In the genomic region with DNA sequence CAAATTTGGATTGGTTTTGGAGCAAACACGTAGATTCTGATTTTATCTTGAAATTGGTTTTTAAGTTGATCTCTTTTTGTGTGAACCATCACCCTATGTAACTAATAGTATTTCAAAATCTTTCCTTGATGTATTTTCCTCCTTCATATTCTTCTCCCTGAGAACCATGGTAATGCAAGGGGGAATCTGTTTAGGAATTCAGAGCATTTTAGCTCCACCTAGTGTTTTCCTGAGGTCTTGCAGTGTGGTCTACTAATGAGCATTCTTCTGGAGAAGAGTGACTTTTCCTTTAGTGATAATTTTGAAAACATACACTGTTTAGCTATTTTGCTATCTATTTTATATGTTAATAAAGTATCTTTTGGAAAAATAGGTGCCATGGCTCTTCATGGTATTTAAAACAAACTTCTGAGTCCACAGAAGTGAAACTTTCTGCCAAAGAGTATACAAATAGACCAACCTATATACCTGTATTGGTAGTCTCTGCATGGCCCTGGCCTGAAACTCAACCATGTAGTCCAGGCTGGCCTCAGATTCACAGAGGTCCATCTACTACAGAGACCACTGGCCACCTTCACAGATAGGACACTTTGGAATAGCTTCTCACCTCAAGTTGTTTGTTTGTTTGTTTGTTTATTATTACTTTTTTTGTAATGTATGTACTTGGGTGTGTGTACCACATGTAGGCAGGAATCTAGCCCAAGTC, we compare ENCODE assay signal across 8 mouse cellular contexts.
A peak's percentile ranks its signal among the peaks of the same experiment; 100 is the strongest.
DNase-seq lines count a peak whose midpoint lies in the region; ATAC-seq and TF ChIP-seq lines count a peak whose summit lies in the region.

No protein-coding gene starts in this region.

- no peak overlapping the region for H3K27ac ChIP-seq in heart, adult 2 months
- no peak overlapping the region for H3K27ac ChIP-seq in heart, embryonic 12.5 days (ENCODE audit: poor library complexity, severe bottlenecking)
- H3K27ac ChIP-seq in ES-Bruce4 (ENCODE audit: insufficient read depth, low read length), result no peak overlapping the region
- no peak overlapping the region for H3K27ac ChIP-seq in hindbrain, embryonic 16.5 days (ENCODE audit: low read depth, low read length)
- no peak overlapping the region for H3K27ac ChIP-seq in lung, postnatal 0 days (ENCODE audit: low read length)

- no peak for TF ChIP-seq POLR2A in heart, adult 2 months (IDR thresholded peaks at IDR 0.05; ENCODE audit: insufficient read depth, low read depth, low read length)
- no peak for TF ChIP-seq POLR2A in ES-Bruce4 (IDR thresholded peaks at IDR 0.05; ENCODE audit: insufficient read depth, low read length)

- no peak overlapping the region for H3K4me2 ChIP-seq in heart, embryonic 12.5 days
- H3K4me2 ChIP-seq in hindbrain, embryonic 16.5 days (ENCODE audit: low read length), result no peak overlapping the region
- no peak overlapping the region for H3K4me2 ChIP-seq in lung, postnatal 0 days (replicated peaks; ENCODE audit: low read depth, low read length)

- intact Hi-C loops in heart, adult 2 months (cut with DNase I), result loop anchor here (1.0 to 10.0 kb wide), 3 partner anchors 148 to 374 kb away; partner anchors contain the start of gene Dact2

- no peak for DNase-seq in heart, adult 2 months
- peak; percentile 84 for DNase-seq in cerebellum, adult 9-10 months
- peak; percentile 81 for DNase-seq in lung, postnatal 0 days (ENCODE audit: low spot score)
- DNase-seq in ovary, postnatal 36 days (ENCODE audit: low spot score), result no peak

- no peak for ATAC-seq in heart, embryonic 12.5 days (ENCODE audit: insufficient number of reproducible peaks, low FRiP score)
- ATAC-seq in hindbrain, embryonic 16.5 days, result peak; percentile 55
- ATAC-seq in lung, postnatal 0 days, result no peak
- ATAC-seq in monocyte, adult 5-6 weeks (replicated peaks; ENCODE audit: insufficient number of reproducible peaks, low FRiP score, low TSS enrichment, poor library complexity, severe bottlenecking), result no peak

- no peaks in the 10 kb centered on the region for H3K27me3 ChIP-seq in heart, adult 2 months (ENCODE audit: control insufficient read depth, insufficient read depth, low read length)
- no peaks in the 10 kb centered on the region for H3K27me3 ChIP-seq in heart, embryonic 12.5 days (replicated peaks)
- no peaks in the 10 kb centered on the region for H3K27me3 ChIP-seq in ES-Bruce4 (ENCODE audit: control insufficient read depth, insufficient read depth, low read length, poor library complexity, severe bottlenecking)
- no peaks in the 10 kb centered on the region for H3K27me3 ChIP-seq in hindbrain, embryonic 16.5 days (replicated peaks; ENCODE audit: control insufficient read depth, insufficient read depth, low read length)
- no peaks in the 10 kb centered on the region for H3K27me3 ChIP-seq in lung, postnatal 0 days (replicated peaks; ENCODE audit: insufficient read depth, low read length)

- 83% methylated on average over 1 of the region's 1 CpGs for WGBS in heart, adult 2 months
- 83% methylated on average over 1 of the region's 1 CpGs for WGBS in heart, embryonic 12.5 days
- WGBS in hindbrain, embryonic 16.5 days, result 81% methylated on average over 1 of the region's 1 CpGs
- WGBS in lung, postnatal 0 days, result 85% methylated on average over 1 of the region's 1 CpGs

- H3K79me2 ChIP-seq in heart, adult 2 months (replicated peaks; ENCODE audit: control insufficient read depth, insufficient read depth, low read length), result no peaks in the 10 kb centered on the region

- TF ChIP-seq EP300 in heart, adult 2 months (IDR thresholded peaks at IDR 0.05; ENCODE audit: insufficient read depth, low read depth, low read length), result no peak
- TF ChIP-seq EP300 in ES-Bruce4 (IDR thresholded peaks at IDR 0.05; ENCODE audit: insufficient read depth, low read depth, low read length), result no peak
- TF ChIP-seq EP300 in lung, postnatal 0 days (IDR thresholded peaks at IDR 0.05), result peak; percentile 23; the same call in 1 of the 2 replicates

- no peaks in the 10 kb centered on the region for H3K9me3 ChIP-seq in heart, embryonic 12.5 days (replicated peaks)
- 0 out of 2 replicates have a peak, but pooled peaks cover 8% of the 10 kb centered on the region for H3K9me3 ChIP-seq in ES-Bruce4 (replicated peaks; ENCODE audit: control insufficient read depth, insufficient read depth, low read length, poor library complexity, severe bottlenecking)
- no peaks in the 10 kb centered on the region for H3K9me3 ChIP-seq in hindbrain, embryonic 16.5 days (ENCODE audit: control insufficient read depth, low read length)
- H3K9me3 ChIP-seq in lung, postnatal 0 days (ENCODE audit: low read length), result no peaks in the 10 kb centered on the region

- peaks cover under 1% of the 10 kb centered on the region; the same call in 1 of the 2 replicates for H3K36me3 ChIP-seq in heart, adult 2 months (ENCODE audit: control insufficient read depth, insufficient read depth, low read length)
- H3K36me3 ChIP-seq in heart, embryonic 12.5 days, result peaks cover 52% of the 10 kb centered on the region
- peaks cover 31% of the 10 kb centered on the region for H3K36me3 ChIP-seq in ES-Bruce4 (ENCODE audit: control insufficient read depth, insufficient read depth, low read length, poor library complexity, severe bottlenecking)
- peaks cover 22% of the 10 kb centered on the region for H3K36me3 ChIP-seq in hindbrain, embryonic 16.5 days (ENCODE audit: control insufficient read depth, insufficient read depth, low read length)
- H3K36me3 ChIP-seq in lung, postnatal 0 days (ENCODE audit: insufficient read depth, low read length), result peaks cover 28% of the 10 kb centered on the region

- H3K4me3 ChIP-seq in heart, adult 2 months, result no peak overlapping the region
- no peak overlapping the region for H3K4me3 ChIP-seq in heart, embryonic 12.5 days
- no peak overlapping the region for H3K4me3 ChIP-seq in ES-Bruce4 (ENCODE audit: low read depth, low read length)
- H3K4me3 ChIP-seq in hindbrain, embryonic 16.5 days (ENCODE audit: low read length), result no peak overlapping the region
- no peak overlapping the region for H3K4me3 ChIP-seq in lung, postnatal 0 days (ENCODE audit: low read depth, low read length)

- no peaks in the 10 kb centered on the region for H3K4me1 ChIP-seq in heart, adult 2 months (ENCODE audit: control insufficient read depth, insufficient read depth, low read length)
- H3K4me1 ChIP-seq in heart, embryonic 12.5 days (replicated peaks), result no peaks in the 10 kb centered on the region
- no peaks in the 10 kb centered on the region for H3K4me1 ChIP-seq in ES-Bruce4 (ENCODE audit: control insufficient read depth, insufficient read depth, low read length)
- no peaks in the 10 kb centered on the region for H3K4me1 ChIP-seq in hindbrain, embryonic 16.5 days (ENCODE audit: control insufficient read depth, insufficient read depth, low read depth, low read length)
- H3K4me1 ChIP-seq in lung, postnatal 0 days (ENCODE audit: insufficient read depth, low read depth, low read length), result no peaks in the 10 kb centered on the region

- TF ChIP-seq CTCF in heart, adult 2 months (IDR thresholded peaks at IDR 0.05), result peak; percentile 96
- TF ChIP-seq CTCF in ES-Bruce4 (IDR thresholded peaks at IDR 0.05; ENCODE audit: low read depth, low read length), result peak; percentile 4
- peak; percentile 90 for TF ChIP-seq CTCF in lung, postnatal 0 days (IDR thresholded peaks at IDR 0.05)

- H3K9ac ChIP-seq in heart, adult 2 months (ENCODE audit: low read depth, low read length), result no peak overlapping the region
- H3K9ac ChIP-seq in heart, embryonic 12.5 days, result no peak overlapping the region
- no peak overlapping the region for H3K9ac ChIP-seq in ES-Bruce4 (ENCODE audit: low read depth, poor library complexity, severe bottlenecking)
- no peak overlapping the region for H3K9ac ChIP-seq in hindbrain, embryonic 16.5 days (ENCODE audit: low read depth, low read length)
- no peak overlapping the region for H3K9ac ChIP-seq in lung, postnatal 0 days (replicated peaks; ENCODE audit: low read depth)

Comparison
In these comparisons a context has a peak if more than half of its experiments do, and no peak if none do; other contexts are left out.
1. DNase-seq: peak in cerebellum, adult 9-10 months (single experiment) and lung, postnatal 0 days (single experiment); none in heart, adult 2 months (0 of 2) and ovary, postnatal 36 days (single experiment).
2. CTCF ChIP-seq: peak in every context shown above with its lines; median percentile 96 in heart, adult 2 months; 90 in lung, postnatal 0 days; 4 in ES-Bruce4.